35 mouse cellular contexts compared by ENCODE assay signal in genomic region chr19:10914870-10915269, GRCm38 (mm10). TPM values are rescaled to one million over a fixed set of nuclear protein-coding genes. Genes with fewer than 3 reads are reported as not detected.
DNase-seq lines count a peak whose midpoint lies in the region; ATAC-seq and TF ChIP-seq lines count a peak whose summit lies in the region.
"Had no signal": no experiment of that assay in that cellular context is flagged by ENCODE, and none has a peak within 500 bp of the region (broad histone marks: within the 10 kb centered on the region; RNA-seq: fewer than 3 reads in every experiment).

No protein-coding gene starts in this region.

- intact Hi-C loops in heart, postnatal 14 days (cut with DNase I) = no loop called here

- no peaks in the 10 kb centered on the region for H3K27me3 ChIP-seq in heart, embryonic 11.5 days (ENCODE audit: control insufficient read depth, insufficient read depth, low read length)
- H3K27me3 ChIP-seq in heart, embryonic 16.5 days (ENCODE audit: control insufficient read depth, insufficient read depth, low read length) = no peaks in the 10 kb centered on the region
- no peaks in the 10 kb centered on the region for H3K27me3 ChIP-seq in stomach, embryonic 16.5 days (ENCODE audit: control insufficient read depth, insufficient read depth, low read length)
- H3K27me3 ChIP-seq in stomach, postnatal 0 days (ENCODE audit: control insufficient read depth, insufficient read depth, low read length) = no peaks in the 10 kb centered on the region
- H3K27me3 ChIP-seq: embryonic facial prominence, embryonic 15.5 days; forebrain, embryonic 13.5 days; lung, embryonic 15.5 days; stomach, embryonic 15.5 days had no signal

- no peaks in the 10 kb centered on the region for H3K36me3 ChIP-seq in heart, embryonic 11.5 days (ENCODE audit: control insufficient read depth, insufficient read depth, low read length)
- no peaks in the 10 kb centered on the region for H3K36me3 ChIP-seq in heart, embryonic 16.5 days (ENCODE audit: control insufficient read depth, insufficient read depth)
- no peaks in the 10 kb centered on the region for H3K36me3 ChIP-seq in stomach, embryonic 16.5 days (ENCODE audit: control insufficient read depth, insufficient read depth, low read length)
- H3K36me3 ChIP-seq in stomach, postnatal 0 days (ENCODE audit: control insufficient read depth, insufficient read depth, low read length) = no peaks in the 10 kb centered on the region
- H3K36me3 ChIP-seq: embryonic facial prominence, embryonic 10.5 days; embryonic facial prominence, embryonic 15.5 days; limb, embryonic 13.5 days; lung, embryonic 15.5 days; stomach, embryonic 15.5 days had no signal

- no peak for DNase-seq in heart, postnatal 14 days
- DNase-seq in heart, adult 18-20 months = no peak
- no peak for DNase-seq in stomach, postnatal 0 days (ENCODE audit: low spot score)
- DNase-seq in MN1 (ENCODE audit: low spot score) = no peak
- no peak for DNase-seq in spleen, postnatal 14 days (ENCODE audit: low spot score in 2 of 2)
- DNase-seq: adrenal gland, postnatal 25 days; cerebellum, adult 18-20 months; cerebellum, postnatal 10 days; gastrocnemius, postnatal 25 days; kidney, adult 8-10 months; midbrain, embryonic 14.5 days; thymus, adult 18-20 months; thymus, postnatal 25 days had no signal

- no peak for TF ChIP-seq CTCF in stomach, postnatal 0 days (IDR thresholded peaks at IDR 0.05; ENCODE audit: low read depth)

- 67% methylated on average over 2 of the region's 2 CpGs for WGBS in heart, embryonic 11.5 days (ENCODE audit: insufficient replicate concordance)
- WGBS in heart, embryonic 16.5 days = 63% methylated on average over 2 of the region's 2 CpGs
- WGBS in stomach, embryonic 16.5 days = 64% methylated on average over 2 of the region's 2 CpGs
- WGBS in stomach, postnatal 0 days = 76% methylated on average over 2 of the region's 2 CpGs

- no peak overlapping the region for H3K9ac ChIP-seq in heart, embryonic 11.5 days (ENCODE audit: low read depth, low read length)
- H3K9ac ChIP-seq in heart, embryonic 16.5 days (ENCODE audit: low read length) = peak overlapping the region; percentile 0; the same call in 1 of the 2 replicates
- no peak overlapping the region for H3K9ac ChIP-seq in stomach, embryonic 16.5 days (ENCODE audit: low read length)
- H3K9ac ChIP-seq in stomach, postnatal 0 days (ENCODE audit: low read length) = no peak overlapping the region
- H3K9ac ChIP-seq: embryonic facial prominence, embryonic 15.5 days; forebrain, embryonic 13.5 days; limb, embryonic 13.5 days; lung, embryonic 15.5 days; stomach, embryonic 15.5 days had no signal

- H3K27ac ChIP-seq in heart, embryonic 11.5 days (ENCODE audit: low read depth, low read length) = peak overlapping the region; percentile 50
- H3K27ac ChIP-seq in heart, embryonic 16.5 days (ENCODE audit: low read length) = peak overlapping the region; percentile 67
- no peak overlapping the region for H3K27ac ChIP-seq in stomach, embryonic 16.5 days (ENCODE audit: low read length)
- no peak overlapping the region for H3K27ac ChIP-seq in stomach, postnatal 0 days (replicated peaks)
- H3K27ac ChIP-seq: embryonic facial prominence, embryonic 10.5 days; embryonic facial prominence, embryonic 15.5 days; forebrain, embryonic 13.5 days; kidney, postnatal 0 days; limb, embryonic 13.5 days; lung, embryonic 15.5 days; stomach, embryonic 15.5 days had no signal

- no peaks in the 10 kb centered on the region for H3K9me3 ChIP-seq in heart, embryonic 11.5 days (replicated peaks; ENCODE audit: control insufficient read depth, low read length)
- H3K9me3 ChIP-seq in heart, embryonic 16.5 days (replicated peaks; ENCODE audit: control insufficient read depth, low read length) = no peaks in the 10 kb centered on the region
- no peaks in the 10 kb centered on the region for H3K9me3 ChIP-seq in stomach, embryonic 16.5 days (replicated peaks; ENCODE audit: control insufficient read depth, low read length)
- H3K9me3 ChIP-seq in stomach, postnatal 0 days (ENCODE audit: control insufficient read depth, low read length) = no peaks in the 10 kb centered on the region
- H3K9me3 ChIP-seq: embryonic facial prominence, embryonic 10.5 days; embryonic facial prominence, embryonic 15.5 days; forebrain, embryonic 13.5 days; limb, embryonic 13.5 days; lung, embryonic 15.5 days; megakaryocyte, embryonic 14.5 days; stomach, embryonic 15.5 days had no signal

- no peak for ATAC-seq in heart, embryonic 11.5 days (replicated peaks; ENCODE audit: insufficient number of reproducible peaks, low FRiP score, low TSS enrichment)
- ATAC-seq in heart, embryonic 16.5 days (replicated peaks; ENCODE audit: extremely low read depth, insufficient read depth, low FRiP score) = no peak
- 0 out of 2 replicates have a peak, but pooled peaks have one; percentile 14 for ATAC-seq in stomach, embryonic 16.5 days (ENCODE audit: insufficient read depth, low FRiP score)
- no peak for ATAC-seq in stomach, postnatal 0 days (ENCODE audit: low FRiP score, low TSS enrichment)
- ATAC-seq: CD4-positive, CD25-positive, alpha-beta regulatory T cell, adult 4 months; forebrain, embryonic 13.5 days; intestine, embryonic 16.5 days had no signal

- H3K4me3 ChIP-seq in heart, embryonic 11.5 days (ENCODE audit: low read depth, low read length) = no peak overlapping the region
- no peak overlapping the region for H3K4me3 ChIP-seq in heart, embryonic 16.5 days (ENCODE audit: low read length)
- H3K4me3 ChIP-seq in stomach, embryonic 16.5 days (replicated peaks; ENCODE audit: low read length) = no peak overlapping the region
- no peak overlapping the region for H3K4me3 ChIP-seq in stomach, postnatal 0 days (ENCODE audit: low read depth, low read length)
- H3K4me3 ChIP-seq: embryonic facial prominence, embryonic 10.5 days; embryonic facial prominence, embryonic 15.5 days; forebrain, embryonic 13.5 days; limb, embryonic 13.5 days; lung, embryonic 15.5 days; megakaryocyte, embryonic 14.5 days; stomach, embryonic 15.5 days had no signal

- H3K4me2 ChIP-seq in heart, embryonic 11.5 days = no peak overlapping the region
- H3K4me2 ChIP-seq in heart, embryonic 16.5 days (ENCODE audit: low read depth, low read length) = no peak overlapping the region
- H3K4me2 ChIP-seq in stomach, embryonic 16.5 days (ENCODE audit: low read depth, low read length) = no peak overlapping the region
- no peak overlapping the region for H3K4me2 ChIP-seq in stomach, postnatal 0 days (replicated peaks; ENCODE audit: low read depth)
- H3K4me2 ChIP-seq: embryonic facial prominence, embryonic 15.5 days; forebrain, embryonic 13.5 days; limb, embryonic 13.5 days; liver, embryonic 11.5 days; lung, embryonic 15.5 days; stomach, embryonic 15.5 days had no signal

- no peak for TF ChIP-seq EP300 in stomach, postnatal 0 days (optimal IDR thresholded peaks at IDR 0.05)

- peaks cover 15% of the 10 kb centered on the region for H3K4me1 ChIP-seq in heart, embryonic 11.5 days (ENCODE audit: control insufficient read depth, insufficient read depth, low read length)
- H3K4me1 ChIP-seq in heart, embryonic 16.5 days (ENCODE audit: control insufficient read depth, insufficient read depth, low read length) = peaks cover 15% of the 10 kb centered on the region
- H3K4me1 ChIP-seq in stomach, embryonic 16.5 days (ENCODE audit: control insufficient read depth, insufficient read depth, low read length) = no peaks in the 10 kb centered on the region
- H3K4me1 ChIP-seq in stomach, postnatal 0 days (replicated peaks; ENCODE audit: control insufficient read depth, insufficient read depth) = no peaks in the 10 kb centered on the region
- H3K4me1 ChIP-seq: embryonic facial prominence, embryonic 10.5 days; forebrain, embryonic 13.5 days; lung, embryonic 15.5 days had no signal

RNA-seq across cellular contexts. Expression of gene Zp1, which starts 5.6 kb away (rescaled TPM):
- not detected in 2 replicates for polyA plus RNA-seq in heart, embryonic 11.5 days (2014; fragmentation: Nextera tagmentation; extraction: Ambion mirVana)
- total RNA-seq in heart, postnatal 14 days (2021) = not detected
- polyA plus RNA-seq in heart, embryonic 16.5 days (2015; fragmentation: Nextera tagmentation; extraction: Ambion mirVana) = 0.14 TPM in 1 of 2 replicates, not detected in the other
- not detected for total RNA-seq in heart, adult 18-20 months (2021)
- not detected in 2 replicates for polyA plus RNA-seq in stomach, embryonic 16.5 days (2015; fragmentation: Nextera tagmentation; extraction: Ambion mirVana)
- 0.08 and 0.17 TPM in 2 replicates for polyA plus RNA-seq in stomach, postnatal 0 days (2015; fragmentation: Nextera tagmentation; extraction: Ambion mirVana)
- total RNA-seq: adrenal gland, adult 18-20 months; adrenal gland, postnatal 25 days; gastrocnemius, postnatal 25 days; heart, postnatal 10 days; layer of hippocampus, adult 8-10 months; layer of hippocampus, postnatal 25 days; left cerebral cortex, postnatal 36 days; monocyte, adult 5-6 weeks had no signal
- polyA plus RNA-seq: CD4-positive, CD25-positive, alpha-beta regulatory T cell, adult 4 months; embryonic facial prominence, embryonic 10.5 days; embryonic facial prominence, embryonic 15.5 days; forebrain, embryonic 13.5 days; intestine, embryonic 16.5 days; kidney, postnatal 0 days; limb, embryonic 13.5 days; liver, embryonic 11.5 days; liver, embryonic 16.5 days; lung, embryonic 15.5 days; neural tube, embryonic 14.5 days; stomach, embryonic 15.5 days had no signal

RNA-seq across cellular contexts. Expression of gene Prpf19, which starts 19.8 kb away (rescaled TPM):
- 33.0 and 39.4 TPM in 2 replicates for polyA plus RNA-seq in heart, embryonic 11.5 days (2014; fragmentation: Nextera tagmentation; extraction: Ambion mirVana)
- total RNA-seq in heart, postnatal 14 days (2021) = 100 to 1,000 TPM; 184 to 192 TPM
- polyA plus RNA-seq in heart, embryonic 16.5 days (2015; fragmentation: Nextera tagmentation; extraction: Ambion mirVana) = 35.9 and 37.7 TPM in 2 replicates
- 100 to 1,000 TPM; 237 to 251 TPM for total RNA-seq in heart, adult 18-20 months (2021)
- 36.8 and 40.6 TPM in 2 replicates for polyA plus RNA-seq in stomach, embryonic 16.5 days (2015; fragmentation: Nextera tagmentation; extraction: Ambion mirVana)
- 17.6 and 19.5 TPM in 2 replicates for polyA plus RNA-seq in stomach, postnatal 0 days (2015; fragmentation: Nextera tagmentation; extraction: Ambion mirVana)

RNA-seq across cellular contexts. Expression of gene Ptgdr2, which starts 22.1 kb away (rescaled TPM):
- 0.27 TPM in 2 replicates for polyA plus RNA-seq in heart, embryonic 11.5 days (2014; fragmentation: Nextera tagmentation; extraction: Ambion mirVana)
- under 1 TPM in 1 of 2 experiments, not detected in 1; 0.14 TPM for total RNA-seq in heart, postnatal 14 days (2021)
- 0.11 and 0.24 TPM in 2 replicates for polyA plus RNA-seq in heart, embryonic 16.5 days (2015; fragmentation: Nextera tagmentation; extraction: Ambion mirVana)
- not detected for total RNA-seq in heart, adult 18-20 months (2021)
- not detected in 2 replicates for polyA plus RNA-seq in stomach, embryonic 16.5 days (2015; fragmentation: Nextera tagmentation; extraction: Ambion mirVana)
- 0.06 and 0.07 TPM in 2 replicates for polyA plus RNA-seq in stomach, postnatal 0 days (2015; fragmentation: Nextera tagmentation; extraction: Ambion mirVana)
- total RNA-seq: adrenal gland, adult 18-20 months; gastrocnemius, postnatal 25 days had no signal
- polyA plus RNA-seq: CD4-positive, CD25-positive, alpha-beta regulatory T cell, adult 4 months; embryonic facial prominence, embryonic 10.5 days; kidney, postnatal 0 days; liver, embryonic 11.5 days had no signal

RNA-seq across cellular contexts. Expression of gene Tmem109, which starts 33.1 kb away (rescaled TPM):
- polyA plus RNA-seq in heart, embryonic 11.5 days (2014; fragmentation: Nextera tagmentation; extraction: Ambion mirVana) = 66.7 and 71.0 TPM in 2 replicates
- total RNA-seq in heart, postnatal 14 days (2021) = 10 to 100 TPM; 80.3 to 85.0 TPM
- polyA plus RNA-seq in heart, embryonic 16.5 days (2015; fragmentation: Nextera tagmentation; extraction: Ambion mirVana) = 108 and 112 TPM in 2 replicates
- 100 to 1,000 TPM; 104 to 113 TPM for total RNA-seq in heart, adult 18-20 months (2021)
- polyA plus RNA-seq in stomach, embryonic 16.5 days (2015; fragmentation: Nextera tagmentation; extraction: Ambion mirVana) = 147 and 169 TPM in 2 replicates
- 176 and 186 TPM in 2 replicates for polyA plus RNA-seq in stomach, postnatal 0 days (2015; fragmentation: Nextera tagmentation; extraction: Ambion mirVana)

RNA-seq across cellular contexts. Expression of gene Ccdc86, which starts 34.2 kb away (rescaled TPM):
- 17.7 and 18.9 TPM in 2 replicates for polyA plus RNA-seq in heart, embryonic 11.5 days (2014; fragmentation: Nextera tagmentation; extraction: Ambion mirVana)
- total RNA-seq in heart, postnatal 14 days (2021) = 1 to 10 TPM; 5.3 to 6.4 TPM
- 17.7 and 18.2 TPM in 2 replicates for polyA plus RNA-seq in heart, embryonic 16.5 days (2015; fragmentation: Nextera tagmentation; extraction: Ambion mirVana)
- total RNA-seq in heart, adult 18-20 months (2021) = 1 to 10 TPM; 6.5 TPM
- polyA plus RNA-seq in stomach, embryonic 16.5 days (2015; fragmentation: Nextera tagmentation; extraction: Ambion mirVana) = 23.8 and 27.5 TPM in 2 replicates
- polyA plus RNA-seq in stomach, postnatal 0 days (2015; fragmentation: Nextera tagmentation; extraction: Ambion mirVana) = 13.9 and 15.4 TPM in 2 replicates

Comparison
In these comparisons a context has a peak if more than half of its experiments do, and no peak if none do; other contexts are left out.
1. H3K27ac ChIP-seq: peak in heart, embryonic 11.5 days (single experiment) and heart, embryonic 16.5 days (single experiment); none in stomach, embryonic 16.5 days (single experiment) and stomach, postnatal 0 days (single experiment).